Mouse (Mus musculus): ENCODE measurements at regions not wholly inside any gene's neighbourhood (a gene's known extent, or its start where the extent isn't known, plus 50 kb on each side); places are given as distances from the start of the nearest gene placed in this dataset.

GRCm38 (mm10) chr13:70061363-70061945 lies 259.3 kb downstream of the Med10 start:
- TF ChIP-seq CTCF (conservative IDR thresholded peaks at IDR 0.05; ENCODE audit: insufficient read depth, insufficient read length, low read depth, low read length) (no peak), POLR2A (IDR thresholded peaks at IDR 0.05; ENCODE audit: low read depth, low read length) (no peak)

Data from kidney, adult 2 months (tissue).